Mouse (Mus musculus): ENCODE data around the gene Rbm26.

- TF ChIP-seq POLR2A (IDR thresholded peaks at IDR 0.05; ENCODE audit: low read depth, low read length) (no peak), CTCF (IDR thresholded peaks at IDR 0.05; ENCODE audit: extremely low read depth, insufficient read length, insufficient replicate concordance, low read depth, low read length) (no peak)
These were observed 61.7 kb downstream of the Rbm26 start for GRCm38 (mm10) chr14:105115402-105115801.

All from small intestine, adult 2 months (tissue).